Mouse (Mus musculus) retina, postnatal 1 day (tissue): ENCODE results near the gene 9930022D16Rik.

Experiments used
- DNase-seq: peaks from one replicate; pipeline ENCODE4 v3.0.0-alpha.2; 2012

9930022D16Rik gene

DNA sequence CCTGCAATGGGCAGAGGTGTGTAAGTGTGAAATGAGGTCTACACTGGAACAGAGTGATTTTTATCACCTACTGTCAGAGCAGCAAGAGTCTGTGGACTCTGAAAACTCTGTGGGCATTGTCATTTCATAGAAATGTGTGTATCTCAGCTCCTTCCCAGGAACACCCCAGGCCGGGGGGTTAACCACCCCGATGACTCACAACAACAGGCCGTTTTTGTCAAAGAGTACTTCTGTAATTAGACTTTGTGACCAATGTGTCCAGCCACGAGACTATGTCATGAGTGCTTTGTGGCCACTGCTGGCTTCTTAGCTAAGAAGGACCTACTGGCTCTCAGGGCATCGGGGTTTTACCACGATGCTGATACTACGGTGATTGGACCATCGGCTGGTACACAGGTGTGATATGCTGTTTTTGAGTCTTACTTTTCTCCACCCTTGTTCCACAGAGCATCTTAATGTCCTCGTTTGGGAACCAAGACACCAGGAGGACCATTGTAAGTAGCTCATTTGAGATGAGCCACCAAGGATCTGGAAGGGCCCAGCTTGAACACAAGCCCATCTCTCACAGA lies 3.8 kb downstream of the 9930022D16Rik start:
- DNase-seq, result no peak

DNA sequence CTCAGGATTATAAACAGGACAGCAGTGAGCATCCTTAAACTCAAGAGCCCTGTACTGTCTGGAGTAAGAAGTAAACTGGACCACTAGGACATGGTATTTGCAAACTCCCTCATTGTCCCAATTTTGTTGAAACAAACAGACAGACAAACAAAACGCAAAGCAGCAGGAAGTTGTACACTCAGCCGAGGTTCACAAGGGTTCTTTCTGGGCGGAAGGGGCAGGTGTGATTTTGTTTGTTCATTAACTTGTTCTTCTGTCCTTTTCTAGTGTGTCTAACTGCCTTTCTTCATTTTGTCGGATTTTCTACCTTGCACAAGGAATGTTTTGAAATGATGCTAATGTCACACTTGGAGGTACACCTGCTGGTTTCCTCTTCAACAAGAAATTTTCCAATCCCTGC lies 5.7 kb downstream of the 9930022D16Rik start:
- DNase-seq, result no peak

DNA sequence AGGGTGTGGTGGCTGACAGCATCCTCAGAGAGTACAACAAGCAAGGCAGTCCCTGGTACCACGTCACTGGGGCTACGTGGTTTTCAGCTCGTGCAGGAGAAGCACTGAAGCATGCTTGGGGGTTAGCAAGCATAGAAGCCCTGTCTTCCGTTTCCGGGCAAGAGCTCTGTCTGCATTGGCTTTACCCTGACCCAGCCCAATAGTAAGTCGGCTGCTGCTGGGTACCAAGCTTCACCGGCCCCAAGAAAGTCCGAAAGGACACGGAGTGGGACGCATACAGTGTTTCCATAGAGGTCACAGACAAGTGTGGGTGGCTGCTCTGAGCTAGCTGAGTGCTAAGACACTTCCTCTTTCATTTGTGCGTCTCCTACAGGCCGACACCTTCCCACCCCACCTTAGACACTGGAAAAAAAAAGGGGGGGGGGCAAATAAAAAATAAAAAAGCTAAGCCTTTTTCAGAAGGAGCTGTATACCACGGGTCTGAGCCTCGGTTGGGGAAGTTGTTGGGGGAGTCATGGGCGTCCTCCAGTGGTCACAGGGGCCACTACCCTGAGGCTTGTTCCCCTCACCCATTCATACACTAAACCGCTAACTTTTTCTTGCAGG lies 6.3 kb downstream of the 9930022D16Rik start:
- peak; percentile 42 for DNase-seq

DNA sequence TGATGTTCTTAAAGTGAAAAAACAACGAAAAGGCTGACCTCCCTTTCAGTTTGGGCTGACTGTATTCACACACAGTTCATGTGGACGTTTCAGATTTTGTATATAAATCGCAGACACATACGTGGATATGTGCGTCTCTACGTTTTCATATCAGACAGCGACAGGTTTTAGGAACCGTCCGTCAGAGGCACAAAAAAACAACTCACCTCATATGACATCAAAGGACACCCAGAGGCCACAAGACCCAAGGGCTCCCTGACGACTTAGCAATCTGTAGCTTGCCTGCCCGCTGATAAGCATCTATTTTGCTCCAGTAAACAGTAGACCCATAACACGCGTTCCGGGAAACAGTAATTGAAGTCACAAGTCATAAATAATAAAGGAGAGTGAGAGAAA lies 6.8 kb downstream of the 9930022D16Rik start:
- DNase-seq, result peak; percentile 16

DNA sequence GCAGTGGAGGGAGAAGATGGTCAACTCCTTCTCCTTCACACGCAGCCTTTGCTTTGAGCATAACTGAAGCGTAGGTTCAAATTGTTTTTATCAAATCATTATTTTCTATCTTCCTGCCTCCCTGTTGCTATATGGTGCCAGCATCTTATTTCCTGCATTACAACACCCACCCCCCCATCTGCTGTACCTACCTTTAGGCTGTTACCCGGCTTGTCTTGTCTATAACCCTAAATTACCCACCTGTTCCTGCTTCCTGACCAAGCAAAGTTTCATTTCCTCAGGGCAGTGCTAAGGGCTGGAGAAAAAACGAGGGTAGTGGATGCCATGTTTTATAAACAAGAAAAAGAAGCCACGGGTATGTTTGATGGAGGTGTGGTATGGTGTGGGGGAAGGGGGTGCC lies 7.5 kb downstream of the 9930022D16Rik start:
- DNase-seq, result no peak

DNA sequence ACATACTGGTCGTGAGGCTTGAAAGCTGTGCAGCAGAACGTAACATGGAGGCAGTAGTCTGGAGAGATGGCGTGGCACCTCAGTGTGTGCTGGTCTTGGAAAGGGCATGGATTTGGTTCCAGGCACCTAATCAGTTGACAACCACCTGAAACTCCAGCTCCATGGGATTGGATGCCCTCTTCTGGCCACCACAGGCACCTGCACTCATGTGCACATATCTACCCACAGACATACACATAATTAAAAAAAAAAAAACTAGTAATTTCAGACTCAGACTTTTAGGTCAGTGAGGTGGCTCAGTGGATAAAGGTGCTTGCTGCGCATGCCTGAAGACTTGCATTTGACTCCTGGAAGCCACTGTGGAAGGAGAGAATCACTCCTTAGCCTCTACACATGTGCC lies 8.5 kb downstream of the 9930022D16Rik start:
- DNase-seq, result no peak

DNA sequence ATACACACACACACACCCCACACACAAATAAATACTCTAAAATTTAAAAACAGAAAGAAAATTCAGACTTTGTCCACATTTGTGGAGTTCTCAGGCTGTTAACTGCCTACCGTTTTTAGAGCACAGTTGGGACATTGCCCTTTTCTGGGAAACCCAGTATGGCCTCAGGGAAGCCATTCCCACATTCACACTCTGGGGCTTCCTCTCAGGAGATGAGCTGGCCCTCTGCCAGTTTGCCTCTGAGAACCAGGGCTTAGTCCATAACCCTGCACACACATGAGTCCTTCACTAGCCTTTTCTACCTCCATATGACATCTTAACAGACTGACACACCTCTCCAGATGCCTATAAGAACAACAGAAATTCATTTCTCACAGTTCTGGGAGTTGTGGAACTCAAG lies 9.6 kb downstream of the 9930022D16Rik start:
- no peak for DNase-seq

DNA sequence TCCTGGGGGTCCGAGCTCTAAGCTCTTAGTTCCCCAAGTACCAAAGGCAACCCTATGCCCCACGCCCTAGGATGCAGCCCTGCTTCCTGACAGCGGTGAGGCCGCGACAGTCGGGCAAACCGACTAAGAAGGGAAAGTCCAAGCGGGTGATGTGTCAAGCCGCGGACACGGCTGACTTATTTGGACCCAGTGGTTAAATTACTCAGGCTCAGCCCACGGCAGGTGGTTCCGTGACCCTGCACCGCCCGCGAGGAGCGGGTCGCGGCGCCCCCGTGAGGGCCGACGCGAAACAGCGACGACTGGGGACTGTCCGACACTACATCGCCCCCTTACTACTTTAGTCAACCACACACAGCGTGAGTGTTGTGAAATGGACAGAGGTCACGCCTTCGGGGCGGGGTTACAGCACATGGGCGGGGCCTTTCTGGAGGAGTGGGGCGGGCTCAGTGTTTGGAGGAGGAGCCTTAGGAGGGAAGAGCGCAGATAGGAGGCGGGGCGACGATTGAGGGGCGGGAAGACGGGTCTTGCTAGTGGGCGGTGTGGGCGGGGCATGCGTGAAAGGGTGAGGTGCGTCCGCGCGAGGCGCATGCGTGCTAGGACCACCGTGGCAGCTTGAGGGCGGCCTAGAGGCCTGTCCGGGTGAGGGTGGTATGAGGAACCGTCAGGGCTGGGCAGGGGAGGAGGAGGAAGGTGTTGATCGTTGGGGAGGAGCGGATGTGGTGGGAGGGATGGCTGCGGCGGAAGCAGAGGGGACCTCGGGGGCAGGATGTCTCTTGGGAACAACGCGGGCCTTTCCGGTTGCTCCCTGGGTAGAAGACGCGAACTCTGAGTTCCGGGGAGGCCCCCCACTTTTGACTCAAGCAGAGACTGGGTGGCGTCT lies 11.9 kb downstream of the 9930022D16Rik start, which contains the start of gene Amz2:
TSS of gene Amz2 (plus strand) at position 555 of the 880 bp plus-strand sequence.
- DNase-seq, result peak; percentile 99

DNA sequence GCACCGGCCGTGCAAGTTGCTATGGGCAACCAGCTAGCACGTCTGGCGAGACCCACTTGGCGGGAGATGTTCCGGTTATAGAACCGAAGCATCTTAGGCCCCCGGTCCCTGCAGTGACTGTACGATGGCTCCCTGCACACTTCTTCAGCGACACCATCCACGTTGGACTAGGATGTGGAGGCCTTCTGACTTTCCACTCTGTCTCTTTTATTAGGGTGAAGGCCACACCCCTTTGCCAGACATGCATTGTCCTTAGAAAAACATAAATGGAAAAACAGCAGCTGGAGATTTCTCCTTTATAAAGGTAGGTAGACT lies 12.5 kb downstream of the 9930022D16Rik start:
- DNase-seq, result no peak

DNA sequence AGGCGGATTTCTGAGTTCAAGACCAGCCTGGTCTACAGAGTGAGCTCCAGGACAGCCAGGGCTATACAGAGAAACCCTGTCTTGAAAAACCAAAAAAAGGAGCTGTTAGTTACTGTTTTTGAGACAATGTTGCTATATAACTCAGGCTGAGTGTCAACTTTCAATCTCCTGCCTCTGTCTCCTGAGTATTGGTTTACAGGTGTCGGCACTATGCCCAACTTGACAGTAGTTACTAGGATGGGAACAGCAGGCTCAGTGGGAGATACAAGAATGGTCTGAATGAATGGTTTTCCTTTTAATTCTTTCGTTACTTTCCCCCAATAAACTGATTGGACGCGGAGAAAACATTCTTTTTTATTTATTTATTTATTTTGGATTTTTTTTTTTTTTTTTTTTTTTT lies 13.6 kb downstream of the 9930022D16Rik start:
- DNase-seq, result no peak

DNA sequence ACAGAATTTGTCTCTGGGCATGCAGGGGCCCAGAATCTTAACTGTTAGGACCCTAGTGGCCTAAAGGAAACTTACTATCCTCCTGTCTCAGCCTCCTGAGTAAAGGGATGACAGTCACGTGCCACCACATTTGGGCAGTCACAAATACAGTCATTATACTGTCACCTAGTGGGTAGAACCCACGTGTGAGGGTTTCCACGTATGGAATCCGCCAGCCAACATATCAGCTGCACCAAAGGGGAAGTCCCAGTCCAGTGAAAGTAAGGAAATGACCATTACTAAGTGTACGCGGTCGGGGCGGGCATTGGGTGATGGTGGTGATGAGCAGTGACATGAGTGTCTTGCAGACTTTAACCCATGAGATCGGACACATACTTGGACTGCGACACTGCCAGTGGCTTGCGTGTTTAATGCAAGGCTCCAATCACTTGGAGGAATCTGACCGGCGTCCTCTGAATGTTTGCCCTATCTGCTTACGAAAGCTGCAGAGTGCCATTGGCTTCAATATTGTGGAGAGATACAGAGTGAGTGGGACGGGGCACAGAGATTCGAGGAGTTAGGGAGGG lies 20.6 kb downstream of the 9930022D16Rik start:
- DNase-seq, result no peak

DNA sequence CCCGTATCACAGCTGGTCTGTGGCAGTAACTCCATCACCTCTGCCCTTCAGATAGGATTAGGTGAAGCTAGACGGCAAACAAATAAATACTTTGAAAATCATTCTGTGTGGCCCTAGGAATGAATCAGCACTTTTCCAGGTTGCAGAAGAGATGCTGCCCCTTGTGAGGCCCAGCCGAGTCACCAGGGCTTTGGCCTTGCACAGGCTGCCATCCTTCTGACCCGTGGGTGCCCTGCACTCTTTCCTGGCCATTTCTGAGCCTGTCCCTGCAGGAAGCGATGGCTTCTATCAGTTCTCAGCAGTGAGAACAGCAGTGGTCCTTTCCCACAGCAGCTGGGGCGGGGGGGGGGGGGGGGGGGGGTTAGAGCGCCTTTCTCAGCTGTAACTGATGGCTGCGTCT lies 23.2 kb downstream of the 9930022D16Rik start:
- DNase-seq, result no peak

DNA sequence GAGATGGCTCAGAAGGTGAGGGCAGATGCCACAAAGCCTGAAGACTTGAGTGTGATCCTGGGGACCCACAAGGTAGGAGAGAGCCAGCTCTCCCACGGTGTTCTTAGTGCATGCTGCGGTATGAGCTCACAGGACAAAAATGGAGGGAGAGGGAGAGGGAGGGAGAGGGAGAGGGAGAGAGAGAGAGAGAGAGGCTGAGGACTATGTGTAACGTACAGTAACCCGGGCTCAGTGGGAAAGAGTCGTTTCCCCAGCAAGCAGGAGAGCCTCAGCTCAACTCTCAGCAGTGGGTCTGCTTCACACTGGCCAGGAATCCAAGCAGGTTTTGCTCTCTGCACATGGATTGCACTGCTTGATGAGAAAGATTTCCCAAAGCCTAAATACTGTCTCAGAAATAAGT lies 25.5 kb downstream of the 9930022D16Rik start:
- peak; percentile 41 for DNase-seq

DNA sequence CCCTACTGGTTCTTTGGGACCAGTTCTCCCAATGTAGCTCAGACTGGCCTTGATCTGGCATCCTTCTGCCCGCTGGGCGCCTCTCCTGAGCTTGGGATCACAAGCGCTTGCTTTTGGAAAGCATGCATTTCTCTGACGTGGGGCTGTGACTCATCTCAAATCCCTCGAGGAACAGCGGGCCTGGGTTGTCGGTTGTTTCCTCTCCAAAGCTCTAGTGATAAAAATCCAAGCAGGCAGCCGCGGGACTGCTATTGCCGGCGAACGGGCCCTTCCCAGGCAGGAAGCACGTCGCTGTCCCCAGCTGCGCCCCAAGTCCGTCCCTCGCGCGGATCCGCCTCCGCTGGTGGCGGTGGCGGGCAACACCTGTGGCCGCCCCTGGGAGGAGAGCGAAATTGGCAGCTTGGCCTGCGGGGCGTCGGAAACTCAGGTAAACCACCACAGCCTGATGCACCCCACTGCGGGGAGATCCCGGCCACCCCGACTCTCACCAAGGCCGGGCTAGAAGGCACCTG lies 26.2 kb downstream of the 9930022D16Rik start:
- peak; percentile 78 for DNase-seq

DNA sequence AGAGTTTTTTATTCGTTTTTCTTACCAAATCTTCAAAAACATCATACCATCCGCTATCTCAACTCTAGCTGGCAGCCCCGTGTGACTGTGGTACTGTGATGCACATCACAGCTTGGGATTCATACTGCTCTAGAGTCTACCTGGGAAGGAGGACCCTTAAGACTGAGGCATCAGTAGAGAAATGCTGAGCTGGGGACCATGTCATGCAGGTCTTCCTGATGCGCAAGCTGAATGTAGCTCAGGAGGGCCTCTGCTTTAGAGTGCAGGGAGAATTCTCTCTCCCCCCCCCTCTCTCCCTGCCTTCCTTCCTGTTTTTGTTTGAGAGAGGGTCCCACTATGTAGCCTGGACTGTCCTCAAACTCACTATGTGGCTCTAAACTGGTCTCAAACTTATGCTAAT lies 26.9 kb downstream of the 9930022D16Rik start:
- no peak for DNase-seq

DNA sequence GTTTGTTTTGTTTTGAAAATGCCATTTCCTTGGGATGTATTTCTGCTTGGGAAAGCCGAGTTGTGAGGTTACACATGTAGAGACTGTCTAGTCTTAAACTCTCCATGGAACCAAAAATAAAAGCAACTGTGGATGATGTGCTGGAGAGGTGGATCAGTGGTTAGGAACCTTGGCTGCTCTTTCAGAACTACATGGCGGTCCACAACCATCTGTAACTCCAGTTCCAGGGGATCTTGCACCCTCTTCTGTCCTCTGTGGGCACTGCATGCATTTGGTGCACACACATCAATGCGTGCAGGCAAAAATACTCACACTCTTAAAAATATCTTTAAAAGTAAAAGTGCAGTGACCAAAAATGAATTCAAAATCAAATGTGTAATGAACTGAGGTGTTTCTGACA lies 27.4 kb downstream of the 9930022D16Rik start:
- DNase-seq, result peak; percentile 65

DNA sequence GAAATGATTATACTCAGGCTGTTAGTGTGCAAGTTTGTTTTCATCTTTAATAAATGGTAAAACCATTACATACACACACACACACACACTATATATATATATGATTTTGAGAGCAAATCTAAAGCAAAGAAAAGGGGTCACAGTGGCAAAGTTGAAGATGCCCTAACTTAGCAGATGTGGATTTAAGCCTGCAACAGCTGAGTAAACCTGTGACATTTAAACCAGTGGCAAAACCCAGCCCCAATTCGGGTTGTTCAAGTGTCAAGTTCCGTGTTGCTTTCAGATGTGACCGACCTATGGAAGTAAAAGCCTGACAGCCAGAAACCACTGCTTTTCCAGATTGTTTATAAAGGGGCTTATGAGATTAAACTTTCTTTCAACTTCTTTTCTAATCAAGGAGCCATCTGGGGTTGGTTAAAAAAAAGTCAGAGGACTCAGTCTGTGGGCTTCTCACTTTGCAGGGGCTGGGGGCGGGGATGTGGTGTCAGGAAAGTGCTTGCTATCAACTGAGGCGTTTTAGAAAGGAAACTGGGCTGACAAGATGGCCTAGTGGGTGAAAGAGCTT lies 28.5 kb downstream of the 9930022D16Rik start:
- peak; percentile 5 for DNase-seq

DNA sequence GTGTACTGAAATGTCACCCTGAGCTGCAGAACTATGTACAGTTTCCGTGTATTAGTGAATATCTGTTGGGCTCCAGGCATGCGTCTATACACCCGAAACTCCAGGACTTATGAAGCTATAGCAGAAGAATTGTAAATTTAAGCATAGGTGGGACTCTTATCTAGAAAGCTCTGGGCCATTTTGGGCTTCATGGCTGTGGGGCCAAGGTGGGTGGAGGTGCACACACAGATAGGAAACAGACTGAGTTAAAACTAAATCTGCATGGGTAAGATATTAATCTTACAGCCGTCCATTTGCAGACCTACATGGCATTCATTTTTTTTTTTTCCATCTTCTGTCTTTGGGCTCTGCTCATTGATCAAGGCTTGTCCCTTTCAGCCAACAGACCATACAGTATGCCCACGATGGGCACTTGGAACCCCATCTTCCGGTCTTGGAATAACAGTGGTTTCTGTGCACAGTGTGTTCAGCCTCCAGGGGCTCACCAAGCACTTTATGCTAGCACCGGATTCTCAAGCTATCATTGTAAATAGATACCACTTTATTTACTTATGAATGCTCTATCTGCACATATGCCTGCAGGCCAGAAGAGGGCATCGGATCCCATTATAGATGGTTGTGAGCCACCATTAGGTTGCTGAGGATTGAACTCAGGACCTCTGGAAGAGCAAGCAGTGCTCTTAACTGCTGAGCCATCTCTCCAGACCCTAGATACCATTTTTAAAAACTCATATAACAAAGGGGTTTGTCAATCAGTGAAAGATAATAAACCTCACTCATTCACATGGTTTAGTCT lies 29.9 kb downstream of the 9930022D16Rik start:
- no peak for DNase-seq

DNA sequence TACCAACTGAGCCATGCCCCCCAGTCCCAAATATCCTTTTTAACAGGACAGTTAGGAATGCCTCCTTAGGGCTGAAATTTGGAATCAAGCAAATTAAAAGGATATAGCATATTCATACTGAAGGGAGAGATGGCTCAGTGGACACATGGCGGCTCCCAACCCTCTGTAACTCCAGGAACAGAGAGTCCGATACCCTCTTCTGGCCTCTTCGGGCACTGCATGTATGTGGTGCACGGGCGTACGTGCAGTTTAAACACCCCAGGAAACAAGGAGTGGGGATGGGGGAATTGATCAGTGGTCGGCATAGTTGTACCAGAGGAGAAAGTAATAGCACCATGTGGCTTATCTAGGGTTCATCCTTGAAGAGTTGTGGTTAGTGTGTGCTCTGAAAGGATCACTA lies 30.9 kb downstream of the 9930022D16Rik start:
- peak; percentile 59 for DNase-seq

DNA sequence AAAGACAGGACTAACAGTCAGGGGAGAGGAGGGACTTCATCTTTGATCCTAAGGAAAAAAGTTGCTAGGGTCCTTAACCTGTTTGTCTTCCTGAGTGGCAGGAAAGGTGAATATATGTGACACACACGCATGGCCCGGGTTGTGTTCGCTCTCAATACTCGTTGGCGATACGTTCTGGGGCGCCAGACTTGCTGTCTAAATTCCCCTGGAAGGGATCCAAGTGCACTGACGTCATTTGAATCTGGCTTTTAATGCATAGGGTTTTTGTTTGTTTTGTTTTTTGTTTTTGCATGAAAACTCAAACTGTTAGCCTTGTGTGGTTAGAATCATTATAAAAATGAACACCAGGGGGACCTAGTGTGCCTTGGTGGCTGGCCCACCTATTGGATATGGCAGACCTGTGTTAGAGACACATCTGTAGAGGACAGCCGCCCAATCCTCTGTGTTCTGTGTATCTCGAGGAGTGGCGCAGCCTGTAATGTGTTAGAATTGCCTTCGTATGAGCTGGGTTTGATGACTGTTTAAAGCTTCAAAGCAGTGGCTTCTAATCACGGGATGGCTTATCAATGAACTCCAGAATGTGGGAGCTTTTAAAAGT lies 31.8 kb downstream of the 9930022D16Rik start:
- peak; percentile 66 for DNase-seq

DNA sequence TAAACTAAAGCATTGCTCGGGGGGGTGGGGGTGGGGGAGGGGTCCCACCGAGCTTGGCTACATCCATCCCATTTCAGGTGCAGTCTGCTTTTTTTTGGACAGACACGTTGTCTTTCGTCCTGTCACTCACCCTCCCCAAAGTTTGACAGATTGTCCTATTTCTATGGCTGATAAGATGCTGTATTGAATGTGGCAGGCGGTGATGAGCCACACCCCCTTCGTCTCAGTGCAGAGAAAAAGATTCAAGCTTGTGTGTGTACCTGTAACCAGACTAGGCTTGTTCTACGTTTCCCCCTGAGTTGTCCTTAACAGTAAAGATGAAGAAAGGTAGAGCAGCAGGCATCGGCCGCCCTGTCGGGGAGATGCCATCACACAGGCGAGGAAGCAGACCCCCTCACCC lies 37.5 kb downstream of the 9930022D16Rik start:
- DNase-seq, result no peak

DNA sequence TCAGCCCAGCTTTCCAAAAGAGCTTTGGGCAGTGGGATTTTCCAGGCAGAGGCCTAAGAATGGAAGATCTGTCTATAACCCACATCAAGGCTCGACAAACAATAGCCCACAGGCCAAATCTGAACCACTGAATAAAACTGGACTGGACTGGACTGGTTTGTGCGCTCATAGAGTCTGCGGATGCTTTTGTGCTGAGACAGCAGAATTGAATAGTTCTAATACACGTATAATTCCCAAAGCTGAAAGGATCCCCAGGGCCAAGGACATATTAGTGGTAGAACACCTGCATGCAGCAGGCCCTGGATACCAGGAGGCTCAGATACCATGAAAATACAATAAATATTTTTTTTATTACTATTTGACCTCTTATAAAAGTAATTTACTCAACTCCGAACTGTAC lies 42.5 kb downstream of the 9930022D16Rik start:
- DNase-seq, result no peak
